Mouse (Mus musculus) stomach, embryonic 15.5 days (tissue): ENCODE results near the gene Tas1r3. TPM values are rescaled to one million over a fixed set of nuclear protein-coding genes. Genes with fewer than 3 reads are reported as not detected.

Source experiments
- ATAC-seq: fragments of 200-750 bp; cut with Nextera tagmentation; 2 replicates; pipeline ENCODE4 v1.8.0; 2017; ENCODE audit warnings: low read depth, moderate number of reproducible peaks, moderate TSS enrichment; ENCODE audit not compliant: insufficient read depth, low FRiP score
- H3K27ac ChIP-seq: fragments of 300-500 bp; sonication (generic); 2 replicates; pipeline ENCODE4 v1.5.1; 2015; ENCODE audit warnings: mild to moderate bottlenecking, inconsistent platforms
- H3K27me3 ChIP-seq: fragments of 300-500 bp; sonication (generic); replicated peaks from 2 replicates; pipeline ENCODE4 v1.6.1; 2015; ENCODE audit warnings: inconsistent platforms
- H3K36me3 ChIP-seq: fragments of 300-500 bp; sonication (generic); 2 replicates; pipeline ENCODE4 v1.6.1; 2015; ENCODE audit warnings: inconsistent platforms
- H3K4me1 ChIP-seq: fragments of 300-500 bp; sonication (generic); 2 replicates; pipeline ENCODE4 v1.6.1; 2015; ENCODE audit warnings: inconsistent platforms
- H3K4me2 ChIP-seq: fragments of 300-500 bp; sonication (generic); 2 replicates; pipeline ENCODE4 v1.6.1; 2015; ENCODE audit warnings: mild to moderate bottlenecking, inconsistent platforms
- H3K4me3 ChIP-seq: fragments of 300-500 bp; sonication (generic); replicated peaks from 2 replicates; pipeline ENCODE4 v1.5.1; 2015; ENCODE audit warnings: inconsistent platforms
- H3K9ac ChIP-seq: fragments of 300-500 bp; sonication (generic); 2 replicates; pipeline ENCODE4 v1.6.1; 2015; ENCODE audit warnings: inconsistent platforms
- H3K9me3 ChIP-seq: fragments of 300-500 bp; sonication (generic); 2 replicates; pipeline ENCODE4 v1.6.1; 2016; ENCODE audit warnings: inconsistent platforms
- WGBS: fragments of 180-500 bp; shearing (Covaris S2); methylation state at CpG from one replicate; pipeline ENCODE4 v1.1.7; 2015; 5-methylcytosine and 5-hydroxymethylcytosine counted together
- polyA plus RNA-seq: library from polyadenylated mRNA; unstranded; fragments of >200 nt; fragmentation: Nextera tagmentation; extraction: Ambion mirVana; gene quantifications from 2 replicates; pipeline ENCODE4 v1.2.1, GENCODE M21; 2015

Tas1r3 gene
- polyA plus RNA-seq, 1 experiment from 2014 or later, result 0.30 TPM

DNA sequence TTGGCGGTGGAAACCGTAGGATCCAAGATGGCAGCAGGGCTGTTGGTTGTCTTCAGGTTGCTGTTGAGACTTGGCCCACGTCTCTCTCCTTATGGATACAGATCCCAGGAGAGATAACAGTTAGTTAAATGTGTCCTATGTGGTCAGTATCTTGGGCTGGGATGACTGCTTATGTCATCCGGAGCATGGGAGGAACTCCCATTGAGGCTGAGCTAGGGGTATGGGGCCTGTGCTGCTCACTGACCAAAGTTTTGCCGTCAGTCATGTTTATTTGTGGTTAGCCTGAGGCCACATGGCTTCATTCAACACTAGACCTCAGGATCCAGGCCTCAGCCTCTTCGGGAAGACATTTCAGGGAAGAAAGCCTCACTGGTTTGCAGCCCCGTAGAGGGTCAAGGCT lies 8.2 kb upstream of the Tas1r3 start:
- 85% methylated on average over 7 of the region's 7 CpGs for WGBS

DNA sequence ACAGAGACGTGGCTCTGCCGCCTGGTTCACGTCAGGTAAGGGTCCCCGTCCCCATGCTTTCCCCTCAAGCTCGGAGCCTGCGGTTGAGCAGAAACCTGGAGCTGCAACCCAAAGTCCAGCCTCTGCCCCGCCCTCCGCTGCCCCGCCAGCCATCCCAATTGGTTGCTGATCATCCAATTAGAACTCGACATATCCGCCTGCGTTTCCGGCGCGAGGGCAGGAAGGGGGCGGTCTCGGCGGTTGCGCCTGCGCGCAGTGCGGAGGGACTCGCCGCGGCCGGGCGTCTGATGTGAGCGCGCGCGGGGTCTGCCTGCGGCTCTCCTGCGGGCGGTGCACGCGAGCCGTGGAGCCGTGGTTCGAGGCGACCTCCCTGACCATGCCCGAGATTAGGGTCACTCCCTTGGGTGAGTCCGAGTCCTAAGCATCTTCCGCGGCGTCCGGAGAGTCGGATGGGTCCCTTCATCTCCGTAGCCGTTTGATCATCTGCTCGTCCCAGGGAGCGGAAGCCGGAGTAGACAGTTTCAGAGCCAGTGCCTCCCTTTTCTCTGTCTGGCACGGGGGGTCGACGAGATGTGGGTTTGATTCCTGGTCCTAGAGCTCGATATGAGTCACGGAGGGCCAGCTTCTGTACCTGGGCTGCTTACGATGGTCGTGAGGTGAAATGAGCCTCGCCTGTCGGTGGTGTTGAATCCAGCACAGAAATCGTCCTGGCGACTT lies 6.3 kb upstream of the Tas1r3 start, which contains the start of the genes Cptp and Ints11:
TSS of gene Cptp (minus strand) at position 124 of the 717 bp plus-strand sequence.
TSS of gene Ints11 (plus strand) at position 230 of the 717 bp plus-strand sequence.
- Histone ChIP-seq H3K4me2 (peak within 1 kb of the TSS; percentile 91), H3K4me3 (peak within 1 kb of the TSS; percentile 82), H3K27me3 (no peaks in the 10 kb centered on the region), H3K9me3 (no peaks in the 10 kb centered on the region), H3K36me3 (peaks cover 26% of the 10 kb centered on the region), H3K9ac (peak within 1 kb of the TSS; percentile 78), H3K27ac (peak within 1 kb of the TSS; percentile 59; the same call in 1 of the 2 replicates), H3K4me1 (peaks cover 13% of the 10 kb centered on the region)
- under 1% methylated on average over 63 of the region's 63 CpGs for WGBS
- ATAC-seq, result peak; percentile 97

More for the DNA sequence above, 8.2 kb upstream of the Tas1r3 start:
- no peaks in the 10 kb centered on the region for H3K27me3 ChIP-seq
- peaks cover 19% of the 10 kb centered on the region for H3K36me3 ChIP-seq
- H3K9ac ChIP-seq, result no peak overlapping the region
- H3K4me3 ChIP-seq, result no peak overlapping the region
- ATAC-seq, result no peak
- H3K9me3 ChIP-seq, result no peaks in the 10 kb centered on the region
- no peak overlapping the region for H3K4me2 ChIP-seq
- H3K4me1 ChIP-seq, result peaks cover 13% of the 10 kb centered on the region
- no peak overlapping the region for H3K27ac ChIP-seq

DNA sequence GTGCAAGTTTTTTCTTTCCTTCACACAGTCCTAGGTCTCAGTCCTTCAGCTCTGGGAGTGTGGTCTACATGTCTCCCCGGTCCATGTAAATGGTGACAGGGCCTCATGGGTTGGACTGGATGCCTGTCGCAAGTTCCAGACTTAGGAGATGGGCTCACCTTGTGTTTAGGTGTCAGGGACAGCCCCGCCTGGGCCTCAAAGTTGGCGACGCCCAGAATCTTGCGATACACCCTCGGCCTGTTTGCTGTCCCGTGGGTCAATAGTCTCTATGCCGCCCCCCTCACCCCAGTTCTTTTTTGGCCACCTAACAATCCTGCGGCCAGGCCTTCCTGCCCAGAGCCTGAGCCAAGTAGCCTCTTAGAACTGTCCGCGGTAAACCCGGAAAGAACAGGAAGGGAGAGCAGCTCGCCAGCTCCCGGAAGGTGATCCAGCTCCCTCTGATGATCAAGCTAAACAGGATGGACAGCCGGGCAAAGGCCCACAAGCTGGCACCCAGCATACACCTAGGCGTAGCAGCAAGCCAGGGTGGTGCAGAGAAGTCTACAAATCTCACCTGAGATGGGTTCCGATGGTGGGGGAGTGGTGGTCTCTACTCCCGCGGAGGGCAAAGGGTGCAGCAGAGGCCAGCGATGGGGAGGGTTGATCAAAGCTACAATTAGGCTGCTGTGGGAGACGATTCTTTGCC lies 5.6 kb upstream of the Tas1r3 start:
- Histone ChIP-seq H3K4me2 (peak overlapping the region; percentile 91), H3K27ac (no peak overlapping the region), H3K9ac (peak overlapping the region; percentile 76), H3K27me3 (no peaks in the 10 kb centered on the region), H3K4me1 (peaks cover 13% of the 10 kb centered on the region), H3K9me3 (no peaks in the 10 kb centered on the region), H3K4me3 (peak overlapping the region; percentile 82), H3K36me3 (peaks cover 24% of the 10 kb centered on the region)
- ATAC-seq, result peak; percentile 24; the same call in 1 of the 2 replicates
- WGBS, result 9% methylated on average over 22 of the region's 22 CpGs

DNA sequence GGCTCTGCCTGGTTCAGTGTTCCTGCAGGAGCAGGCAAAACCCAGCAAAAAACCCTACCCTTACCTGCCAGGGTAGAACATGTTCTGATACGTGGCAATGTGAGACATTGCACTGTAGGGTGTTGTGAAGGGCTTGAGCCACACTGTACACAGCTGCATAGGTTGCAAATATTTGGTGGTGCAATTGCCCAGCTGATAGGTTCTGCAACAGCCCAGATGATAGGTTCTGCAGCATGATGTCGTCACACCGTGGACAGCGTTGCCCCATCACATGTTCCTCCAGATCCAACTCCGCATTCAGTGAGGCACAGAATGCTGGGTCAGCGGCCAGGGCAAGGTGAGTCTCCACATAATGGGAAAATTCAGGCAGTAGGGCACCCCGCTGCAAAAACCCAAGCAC lies 1.4 kb downstream of the Tas1r3 start:
- no peak overlapping the region for H3K4me3 ChIP-seq
- peaks cover 26% of the 10 kb centered on the region for H3K36me3 ChIP-seq
- WGBS, result 85% methylated on average over 7 of the region's 7 CpGs

DNA sequence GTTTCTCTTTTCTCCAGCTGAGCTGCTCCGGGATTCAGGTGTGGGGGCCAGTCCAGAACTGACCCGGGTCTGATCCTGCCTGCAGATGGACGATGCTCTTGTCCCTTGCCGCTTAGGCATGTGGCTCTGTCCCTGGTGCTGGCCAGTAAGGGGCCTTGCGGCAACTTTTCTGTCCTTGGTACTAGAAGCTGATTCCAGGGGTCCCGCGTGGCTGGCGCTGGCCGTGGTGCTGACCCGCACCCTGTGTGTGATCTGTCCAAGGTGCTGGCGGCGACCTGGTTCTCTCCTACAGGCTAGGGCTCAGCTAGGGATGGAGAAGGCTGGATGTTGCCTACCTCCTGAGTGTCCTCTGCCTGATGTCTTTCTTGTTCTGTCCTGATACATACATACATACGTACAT lies 3.8 kb downstream of the Tas1r3 start:
- no peak overlapping the region for H3K27ac ChIP-seq
- peaks cover 35% of the 10 kb centered on the region for H3K36me3 ChIP-seq
- no peaks in the 10 kb centered on the region for H3K9me3 ChIP-seq
- no peak for ATAC-seq
- no peak overlapping the region for H3K9ac ChIP-seq
- no peaks in the 10 kb centered on the region for H3K4me1 ChIP-seq
- H3K27me3 ChIP-seq, result no peaks in the 10 kb centered on the region
- H3K4me3 ChIP-seq, result no peak overlapping the region
- H3K4me2 ChIP-seq, result no peak overlapping the region
- 16% methylated on average over 13 of the region's 13 CpGs for WGBS

More for the DNA sequence above, 1.4 kb downstream of the Tas1r3 start:
- no peaks in the 10 kb centered on the region for H3K4me1 ChIP-seq
- H3K27ac ChIP-seq, result no peak overlapping the region
- no peak overlapping the region for H3K9ac ChIP-seq
- no peak for ATAC-seq
- no peaks in the 10 kb centered on the region for H3K27me3 ChIP-seq
- H3K4me2 ChIP-seq, result no peak overlapping the region
- H3K9me3 ChIP-seq, result no peaks in the 10 kb centered on the region

DNA sequence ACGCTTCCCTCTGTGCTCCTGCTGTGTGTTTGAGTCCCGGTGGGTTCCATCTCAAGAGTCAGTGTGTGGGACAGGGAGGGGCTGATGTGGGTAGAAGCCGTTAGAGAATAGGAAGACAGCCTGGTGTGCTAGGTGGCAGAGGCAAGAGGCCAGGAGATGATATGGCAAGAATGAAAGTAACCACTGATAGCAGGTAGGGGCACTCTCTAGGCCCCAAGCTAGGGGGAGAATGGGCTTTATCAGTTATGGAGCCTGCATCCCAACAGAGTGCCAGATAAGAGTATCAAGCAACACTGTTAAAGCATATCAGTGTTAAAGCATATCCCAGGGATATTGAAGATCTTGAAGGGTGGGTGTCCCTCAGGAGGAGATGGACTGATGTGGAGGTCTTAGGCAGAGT lies 6.3 kb downstream of the Tas1r3 start:
- Histone ChIP-seq H3K4me2 (no peak overlapping the region), H3K27ac (no peak overlapping the region), H3K4me3 (no peak overlapping the region), H3K36me3 (peaks cover 38% of the 10 kb centered on the region), H3K9me3 (no peaks in the 10 kb centered on the region), H3K4me1 (no peaks in the 10 kb centered on the region), H3K27me3 (no peaks in the 10 kb centered on the region), H3K9ac (no peak overlapping the region)
- no peak for ATAC-seq
- WGBS, result 84% methylated on average over 3 of the region's 3 CpGs

DNA sequence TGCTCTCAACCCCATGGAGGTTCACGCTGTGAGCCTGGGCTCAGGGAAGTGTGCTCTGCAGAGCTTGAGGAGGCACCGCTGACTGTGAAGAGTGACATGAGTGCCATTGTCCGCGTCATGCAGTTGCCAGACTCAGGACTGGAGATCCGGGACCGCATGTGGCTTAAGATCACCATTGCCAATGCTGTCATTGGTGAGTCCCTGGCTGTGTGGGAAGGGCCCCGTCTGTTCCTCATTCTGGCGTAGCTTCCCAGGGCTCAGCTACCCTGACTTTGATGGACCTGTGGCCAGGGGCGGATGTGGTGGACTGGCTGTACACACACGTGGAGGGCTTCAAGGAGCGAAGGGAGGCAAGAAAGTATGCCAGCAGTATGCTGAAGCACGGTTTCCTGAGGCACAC lies 7.1 kb downstream of the Tas1r3 start:
- no peak for ATAC-seq
- Histone ChIP-seq H3K27ac (no peak overlapping the region), H3K27me3 (no peaks in the 10 kb centered on the region), H3K4me2 (no peak overlapping the region), H3K4me3 (no peak overlapping the region), H3K4me1 (no peaks in the 10 kb centered on the region), H3K36me3 (peaks cover 38% of the 10 kb centered on the region), H3K9me3 (no peaks in the 10 kb centered on the region), H3K9ac (no peak overlapping the region)
- WGBS, result 91% methylated on average over 12 of the region's 12 CpGs

DNA sequence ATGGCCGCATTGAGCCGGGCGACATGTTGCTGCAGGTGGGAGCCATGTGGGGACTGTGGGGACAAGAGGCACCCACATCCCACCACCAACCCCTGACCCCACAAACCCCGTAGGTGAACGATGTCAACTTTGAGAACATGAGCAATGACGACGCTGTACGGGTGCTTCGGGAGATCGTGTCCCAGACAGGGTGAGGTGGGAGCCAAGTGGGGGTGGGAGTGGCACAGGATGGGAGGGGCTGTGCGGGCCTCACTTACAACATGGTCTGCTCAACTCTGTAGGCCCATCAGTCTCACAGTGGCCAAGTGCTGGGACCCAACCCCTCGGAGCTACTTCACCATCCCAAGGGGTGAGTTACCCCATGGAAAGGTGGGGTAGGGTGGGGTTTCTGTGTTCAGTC lies 8.2 kb downstream of the Tas1r3 start:
- WGBS, result 94% methylated on average over 12 of the region's 12 CpGs
- no peaks in the 10 kb centered on the region for H3K4me1 ChIP-seq
- no peaks in the 10 kb centered on the region for H3K27me3 ChIP-seq
- H3K4me2 ChIP-seq, result no peak overlapping the region
- H3K9me3 ChIP-seq, result no peaks in the 10 kb centered on the region
- no peak overlapping the region for H3K9ac ChIP-seq
- no peak for ATAC-seq
- H3K36me3 ChIP-seq, result peaks cover 38% of the 10 kb centered on the region
- H3K27ac ChIP-seq, result no peak overlapping the region
- no peak overlapping the region for H3K4me3 ChIP-seq

DNA sequence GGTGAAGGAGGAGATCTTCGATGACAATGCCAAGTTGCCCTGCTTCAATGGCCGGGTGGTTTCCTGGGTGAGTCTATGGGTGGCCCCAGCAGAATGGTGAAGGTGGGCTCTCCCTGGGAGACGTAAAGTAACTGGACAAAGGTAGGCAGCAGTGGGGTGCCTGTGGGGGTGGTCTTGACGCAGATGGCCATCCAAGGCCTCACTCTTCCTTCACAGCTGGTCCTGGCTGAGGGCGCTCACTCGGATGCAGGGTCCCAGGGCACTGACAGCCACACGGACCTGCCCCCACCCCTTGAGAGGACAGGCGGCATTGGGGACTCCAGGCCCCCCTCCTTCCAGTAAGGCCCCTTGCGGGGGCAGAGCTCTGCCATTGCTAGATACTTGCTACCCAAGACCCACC lies 9.7 kb downstream of the Tas1r3 start:
- Histone ChIP-seq H3K4me1 (peaks cover 12% of the 10 kb centered on the region), H3K27ac (no peak overlapping the region), H3K4me2 (no peak overlapping the region), H3K9me3 (no peaks in the 10 kb centered on the region), H3K36me3 (peaks cover 32% of the 10 kb centered on the region), H3K9ac (no peak overlapping the region), H3K27me3 (no peaks in the 10 kb centered on the region), H3K4me3 (no peak overlapping the region)
- WGBS, result 89% methylated on average over 9 of the region's 9 CpGs
- no peak for ATAC-seq

DNA sequence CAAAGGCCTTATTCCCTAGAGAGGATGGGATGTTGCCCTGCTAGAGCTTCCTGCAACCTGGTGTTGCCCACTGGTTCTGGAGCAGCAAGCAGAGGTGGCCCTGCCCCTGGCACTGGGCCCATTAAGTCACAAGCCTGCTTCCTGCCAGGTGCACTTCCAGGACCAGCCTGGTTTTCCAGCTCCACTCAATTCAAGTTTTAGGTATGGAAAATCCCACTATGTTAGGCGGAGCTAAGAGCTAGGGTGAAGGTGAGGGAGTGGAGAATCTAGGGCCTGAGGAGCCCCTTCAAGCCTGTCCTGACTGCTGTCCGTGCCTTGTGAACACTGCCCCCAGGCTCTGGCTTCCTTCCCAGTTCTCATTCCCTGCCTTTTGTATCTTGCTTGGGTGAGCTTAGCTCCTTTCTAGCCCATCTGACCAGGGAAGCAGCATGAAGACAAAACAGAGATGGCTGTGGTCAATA lies 11.2 kb downstream of the Tas1r3 start:
- ATAC-seq, result no peak
- H3K9ac ChIP-seq, result no peak overlapping the region
- WGBS, result 63% methylated on average over 2 of the region's 2 CpGs

DNA sequence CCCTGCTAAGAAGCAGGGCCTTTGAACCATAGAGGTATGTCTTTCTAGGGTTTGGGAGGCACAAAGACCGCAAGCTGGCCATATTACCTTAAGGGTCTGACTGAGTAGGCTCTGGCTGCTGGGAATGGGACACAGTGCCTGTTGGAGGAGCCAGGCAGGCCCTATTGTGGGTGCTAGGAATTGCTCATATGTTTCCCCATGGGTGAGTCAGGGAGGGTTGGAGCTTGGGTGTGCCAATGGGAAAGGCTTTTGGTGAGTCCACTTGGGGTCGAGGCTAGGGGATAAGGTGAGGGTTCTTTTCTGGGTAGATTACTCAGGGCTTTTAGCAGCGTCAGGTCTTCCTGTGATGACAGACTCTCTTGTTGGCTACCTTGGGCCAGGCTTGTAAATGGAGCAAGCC lies 11.8 kb downstream of the Tas1r3 start:
- H3K36me3 ChIP-seq, result peaks cover 21% of the 10 kb centered on the region
- no peak overlapping the region for H3K4me2 ChIP-seq
- H3K27ac ChIP-seq, result no peak overlapping the region
- no peak overlapping the region for H3K4me3 ChIP-seq
- no peak for ATAC-seq
- no peak overlapping the region for H3K9ac ChIP-seq
- 88% methylated on average over 3 of the region's 3 CpGs for WGBS
- peaks cover 25% of the 10 kb centered on the region for H3K4me1 ChIP-seq
- no peaks in the 10 kb centered on the region for H3K9me3 ChIP-seq
- no peaks in the 10 kb centered on the region for H3K27me3 ChIP-seq

More for the DNA sequence above, 11.2 kb downstream of the Tas1r3 start:
- Histone ChIP-seq H3K9me3 (no peaks in the 10 kb centered on the region), H3K36me3 (peaks cover 25% of the 10 kb centered on the region), H3K4me1 (peaks cover 19% of the 10 kb centered on the region), H3K27me3 (no peaks in the 10 kb centered on the region), H3K4me2 (no peak overlapping the region), H3K4me3 (no peak overlapping the region), H3K27ac (no peak overlapping the region)

DNA sequence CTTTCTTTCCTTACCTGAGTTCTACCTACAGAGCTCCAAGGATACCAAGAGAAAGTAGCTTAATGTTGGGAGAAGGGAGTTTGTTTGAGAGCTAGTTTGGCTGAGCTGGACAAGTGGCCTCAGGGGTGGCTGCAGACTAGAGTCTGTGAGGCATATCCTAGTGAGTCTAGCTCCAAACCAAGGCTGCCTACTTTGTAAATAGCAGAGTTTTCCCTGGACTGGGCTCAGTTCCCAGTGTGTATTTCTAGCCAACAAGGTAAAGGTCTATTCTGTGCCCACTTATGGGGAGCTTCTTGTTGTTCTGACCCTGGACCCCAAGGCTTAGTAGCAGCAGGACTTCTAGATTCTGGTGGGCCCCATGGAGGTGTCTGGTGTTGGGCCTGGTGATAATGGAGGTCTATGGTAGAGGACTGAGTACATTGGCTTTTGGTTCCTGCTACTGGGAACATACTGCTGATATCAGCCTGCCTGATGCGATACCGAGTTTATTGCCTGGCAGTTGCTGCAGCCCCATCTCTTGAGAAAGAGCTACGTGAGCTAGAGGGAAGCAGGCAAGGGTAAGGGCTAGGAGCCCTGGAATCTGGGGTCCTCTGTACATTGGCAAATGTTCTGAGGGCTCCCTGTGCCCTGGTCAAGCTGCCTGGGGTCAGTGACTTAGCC lies 13.2 kb downstream of the Tas1r3 start:
- H3K4me1 ChIP-seq, result peaks cover 26% of the 10 kb centered on the region
- no peak overlapping the region for H3K9ac ChIP-seq
- H3K4me3 ChIP-seq, result no peak overlapping the region
- no peaks in the 10 kb centered on the region for H3K9me3 ChIP-seq
- no peak for ATAC-seq
- peaks cover 8% of the 10 kb centered on the region for H3K36me3 ChIP-seq
- no peak overlapping the region for H3K4me2 ChIP-seq
- WGBS, result 83% methylated on average over 3 of the region's 3 CpGs
- no peaks in the 10 kb centered on the region for H3K27me3 ChIP-seq
- no peak overlapping the region for H3K27ac ChIP-seq
